Mouse (Mus musculus) neural tube, embryonic 12.5 days (tissue): ENCODE measurements around the gene Ctnna2. TPM values are rescaled to one million over a fixed set of nuclear protein-coding genes. Genes with fewer than 3 reads are reported as not detected.
A peak's percentile ranks its signal among the peaks of the same experiment; 100 is the strongest.

ENCODE experiments used
- ATAC-seq: fragments of 200-750 bp; cut with Nextera tagmentation; 2 replicates; pipeline ENCODE4 v1.8.0; 2017; ENCODE audit warnings: low read depth, mild to moderate bottlenecking, moderate TSS enrichment, moderate library complexity; ENCODE audit not compliant: low FRiP score
- H3K27ac ChIP-seq: fragments of 300-500 bp; sonication (generic); 2 replicates; pipeline ENCODE4 v1.5.1; 2016
- H3K27me3 ChIP-seq: fragments of 300-500 bp; sonication (generic); replicated peaks from 2 replicates; pipeline ENCODE4 v1.6.1; 2016; ENCODE audit warnings: mild to moderate bottlenecking
- H3K36me3 ChIP-seq: fragments of 300-500 bp; sonication (generic); 2 replicates; pipeline ENCODE4 v1.6.1; 2016; ENCODE audit warnings: mild to moderate bottlenecking
- H3K4me1 ChIP-seq: fragments of 300-500 bp; sonication (generic); 2 replicates; pipeline ENCODE4 v1.6.1; 2016
- H3K4me2 ChIP-seq: fragments of 300-500 bp; sonication (generic); replicated peaks from 2 replicates; pipeline ENCODE4 v1.6.1; 2016; ENCODE audit warnings: mild to moderate bottlenecking
- H3K4me3 ChIP-seq: fragments of 300-500 bp; sonication (generic); 2 replicates; pipeline ENCODE4 v1.5.1; 2016
- H3K9ac ChIP-seq: fragments of 300-500 bp; sonication (generic); 2 replicates; pipeline ENCODE4 v1.6.1; 2016; ENCODE audit warnings: mild to moderate bottlenecking
- H3K9me3 ChIP-seq: fragments of 300-500 bp; sonication (generic); 2 replicates; pipeline ENCODE4 v1.6.1; 2016; ENCODE audit warnings: mild to moderate bottlenecking
- WGBS: fragments of 180-500 bp; shearing (Covaris S2); methylation state at CpG from one replicate; pipeline ENCODE4 v1.1.7; 2016; 5-methylcytosine and 5-hydroxymethylcytosine counted together
- polyA plus RNA-seq: library from polyadenylated mRNA; unstranded; fragments of >200 nt; fragmentation: Nextera tagmentation; extraction: Ambion mirVana; gene quantifications from 2 replicates; pipeline ENCODE4 v1.2.1, GENCODE M21; 2016

Ctnna2 gene
- polyA plus RNA-seq, 1 experiment from 2014 or later: 85.1 TPM

GRCm38 (mm10) chr6:77222849-77223638, 756.5 kb downstream of the Ctnna2 start:
- peaks cover 7% of the 10 kb centered on the region; the same call in 1 of the 2 replicates for H3K4me1 ChIP-seq
- peak; percentile 87 for ATAC-seq
- H3K4me3 ChIP-seq: no peak overlapping the region
- H3K4me2 ChIP-seq: peak overlapping the region; percentile 27; the same call in 1 of the 2 replicates
- no peaks in the 10 kb centered on the region for H3K9me3 ChIP-seq
- no peaks in the 10 kb centered on the region for H3K36me3 ChIP-seq
- 48% methylated on average over 16 of the region's 16 CpGs for WGBS
- no peak overlapping the region for H3K9ac ChIP-seq
- no peaks in the 10 kb centered on the region for H3K27me3 ChIP-seq
- no peak overlapping the region for H3K27ac ChIP-seq

- Histone ChIP-seq H3K4me3 (no peak overlapping the region), H3K4me1 (peaks cover 7% of the 10 kb centered on the region; the same call in 1 of the 2 replicates), H3K36me3 (no peaks in the 10 kb centered on the region), H3K27me3 (no peaks in the 10 kb centered on the region), H3K9me3 (no peaks in the 10 kb centered on the region), H3K9ac (no peak overlapping the region), H3K4me2 (no peak overlapping the region), H3K27ac (no peak overlapping the region)
- no peak for ATAC-seq
- WGBS: 58% methylated on average over 4 of the region's 4 CpGs
Observed at GRCm38 (mm10) chr6:77220776-77221175, 758.7 kb downstream of the Ctnna2 start.

GRCm38 (mm10) chr6:77218875-77219274, 760.6 kb downstream of the Ctnna2 start:
- H3K4me1 ChIP-seq: peaks cover 20% of the 10 kb centered on the region; the same call in 1 of the 2 replicates
- H3K27ac ChIP-seq: no peak overlapping the region
- H3K4me3 ChIP-seq: no peak overlapping the region
- ATAC-seq: no peak
- H3K36me3 ChIP-seq: no peaks in the 10 kb centered on the region
- H3K9me3 ChIP-seq: no peaks in the 10 kb centered on the region
- H3K4me2 ChIP-seq: no peak overlapping the region
- no peaks in the 10 kb centered on the region for H3K27me3 ChIP-seq
- H3K9ac ChIP-seq: no peak overlapping the region

- Histone ChIP-seq H3K36me3 (no peaks in the 10 kb centered on the region), H3K9me3 (no peaks in the 10 kb centered on the region), H3K27ac (no peak overlapping the region), H3K9ac (no peak overlapping the region), H3K4me1 (peaks cover 22% of the 10 kb centered on the region; the same call in 1 of the 2 replicates), H3K27me3 (no peaks in the 10 kb centered on the region), H3K4me3 (no peak overlapping the region), H3K4me2 (no peak overlapping the region)
- 30% methylated on average over 4 of the region's 4 CpGs for WGBS
- ATAC-seq: peak; percentile 63
Observed at GRCm38 (mm10) chr6:77215322-77215721, 764.2 kb downstream of the Ctnna2 start.

GRCm38 (mm10) chr6:77213757-77214409, 765.6 kb downstream of the Ctnna2 start:
- Histone ChIP-seq H3K4me1 (peaks cover 22% of the 10 kb centered on the region; the same call in 1 of the 2 replicates), H3K36me3 (no peaks in the 10 kb centered on the region), H3K27ac (no peak overlapping the region), H3K9me3 (no peaks in the 10 kb centered on the region), H3K9ac (no peak overlapping the region), H3K4me2 (no peak overlapping the region), H3K27me3 (no peaks in the 10 kb centered on the region), H3K4me3 (no peak overlapping the region)
- WGBS: 1% methylated on average over 3 of the region's 3 CpGs
- peak; percentile 75 for ATAC-seq

GRCm38 (mm10) chr6:77209929-77210328, 769.6 kb downstream of the Ctnna2 start:
- Histone ChIP-seq H3K9me3 (no peaks in the 10 kb centered on the region), H3K4me3 (no peak overlapping the region), H3K36me3 (no peaks in the 10 kb centered on the region), H3K27me3 (no peaks in the 10 kb centered on the region), H3K4me2 (no peak overlapping the region), H3K27ac (no peak overlapping the region), H3K9ac (no peak overlapping the region), H3K4me1 (peaks cover 18% of the 10 kb centered on the region; the same call in 1 of the 2 replicates)
- no peak for ATAC-seq
- WGBS: 65% methylated on average over 3 of the region's 3 CpGs

GRCm38 (mm10) chr6:77209183-77209582, 770.3 kb downstream of the Ctnna2 start:
- no peak overlapping the region for H3K9ac ChIP-seq
- no peak overlapping the region for H3K4me3 ChIP-seq
- peaks cover 12% of the 10 kb centered on the region; the same call in 1 of the 2 replicates for H3K4me1 ChIP-seq
- H3K4me2 ChIP-seq: no peak overlapping the region
- no peaks in the 10 kb centered on the region for H3K27me3 ChIP-seq
- WGBS: 93% methylated on average over 1 of the region's 1 CpGs
- no peak for ATAC-seq
- H3K9me3 ChIP-seq: no peaks in the 10 kb centered on the region
- no peak overlapping the region for H3K27ac ChIP-seq
- no peaks in the 10 kb centered on the region for H3K36me3 ChIP-seq

- no peaks in the 10 kb centered on the region for H3K4me1 ChIP-seq
- H3K4me2 ChIP-seq: no peak overlapping the region
- H3K4me3 ChIP-seq: no peak overlapping the region
- no peak overlapping the region for H3K9ac ChIP-seq
- no peak overlapping the region for H3K27ac ChIP-seq
- no peaks in the 10 kb centered on the region for H3K36me3 ChIP-seq
- ATAC-seq: no peak
- no peaks in the 10 kb centered on the region for H3K9me3 ChIP-seq
- H3K27me3 ChIP-seq: no peaks in the 10 kb centered on the region
- 24% methylated on average over 2 of the region's 2 CpGs for WGBS
Observed at GRCm38 (mm10) chr6:77199375-77199774, 780.1 kb downstream of the Ctnna2 start.

- Histone ChIP-seq H3K36me3 (no peaks in the 10 kb centered on the region), H3K4me1 (no peaks in the 10 kb centered on the region), H3K27ac (no peak overlapping the region), H3K4me2 (no peak overlapping the region), H3K27me3 (no peaks in the 10 kb centered on the region), H3K9ac (no peak overlapping the region), H3K9me3 (no peaks in the 10 kb centered on the region), H3K4me3 (no peak overlapping the region)
- ATAC-seq: no peak
- 88% methylated on average over 3 of the region's 3 CpGs for WGBS
Observed at GRCm38 (mm10) chr6:77196650-77197049, 782.8 kb downstream of the Ctnna2 start.

GRCm38 (mm10) chr6:77191635-77192034, 787.9 kb downstream of the Ctnna2 start:
- Histone ChIP-seq H3K4me1 (no peaks in the 10 kb centered on the region), H3K4me3 (no peak overlapping the region), H3K9me3 (no peaks in the 10 kb centered on the region), H3K27ac (no peak overlapping the region), H3K9ac (no peak overlapping the region), H3K27me3 (no peaks in the 10 kb centered on the region), H3K4me2 (no peak overlapping the region), H3K36me3 (no peaks in the 10 kb centered on the region)
- 62% methylated on average over 4 of the region's 4 CpGs for WGBS
- no peak for ATAC-seq

GRCm38 (mm10) chr6:77188628-77189027, 790.9 kb downstream of the Ctnna2 start:
- H3K27ac ChIP-seq: no peak overlapping the region
- 43% methylated on average over 2 of the region's 2 CpGs for WGBS
- H3K9me3 ChIP-seq: no peaks in the 10 kb centered on the region

GRCm38 (mm10) chr6:77185751-77186150, 793.7 kb downstream of the Ctnna2 start:
- Histone ChIP-seq H3K9ac (no peak overlapping the region), H3K27me3 (no peaks in the 10 kb centered on the region), H3K27ac (no peak overlapping the region), H3K4me1 (no peaks in the 10 kb centered on the region), H3K9me3 (no peaks in the 10 kb centered on the region), H3K36me3 (no peaks in the 10 kb centered on the region), H3K4me3 (no peak overlapping the region), H3K4me2 (no peak overlapping the region)
- no peak for ATAC-seq
- 80% methylated on average over 4 of the region's 4 CpGs for whole genome bisulfite sequencing

More at GRCm38 (mm10) chr6:77188628-77189027, 790.9 kb downstream of the Ctnna2 start:
- Histone ChIP-seq H3K4me1 (no peaks in the 10 kb centered on the region), H3K9ac (no peak overlapping the region), H3K27me3 (no peaks in the 10 kb centered on the region), H3K4me2 (no peak overlapping the region), H3K4me3 (no peak overlapping the region), H3K36me3 (no peaks in the 10 kb centered on the region)
- ATAC-seq: no peak; the same call in 1 of the 2 replicates
